Mouse (Mus musculus): ENCODE results near the gene Cfi. TPM values are rescaled to one million over a fixed set of nuclear protein-coding genes. Genes with fewer than 3 reads are reported as not detected.

Cfi gene
- polyA plus RNA-seq (2017; shearing (Covaris generic)): not detected

GRCm38 (mm10) chr3:129835388-129835934 is at the start of gene Cfi:
Cfi (plus strand) TSS chr3:129835884.

GRCm38 (mm10) chr3:129803765-129804164 is 31.9 kb upstream of the Cfi start, which contains the start of gene Lrit3:
Lrit3 (minus strand) TSS chr3:129804030.

GRCm38 (mm10) chr3:129822206-129822775 is 13.4 kb upstream of the Cfi start, which contains the start of gene Rrh:
Rrh (minus strand) TSS chr3:129822587.

GRCm38 (mm10) chr3:129831035-129831568 is 4.6 kb upstream of the Cfi start, which contains the start of gene Gar1:
Gar1 (minus strand) TSS chr3:129831396.

GRCm38 (mm10) chr3:129878405-129879021 is 42.8 kb downstream of the Cfi start, which contains the start of gene Pla2g12a:
Pla2g12a (plus strand) TSS chr3:129878606.

GRCm38 (mm10) chr3:129901271-129901809 is 65.7 kb downstream of the Cfi start, which contains the start of gene Casp6:
Casp6 (plus strand) TSS chr3:129901425.

Other genes starting within 250 kb of the Cfi start
- 4.4 TPM for gene Egf, start 80.6 kb upstream of the Cfi start, polyA plus RNA-seq (2017; shearing (Covaris generic))
- gene Lrit3, start 31.9 kb upstream of the Cfi start, polyA plus RNA-seq (2017; shearing (Covaris generic)): not detected
- gene Rrh, start 13.3 kb upstream of the Cfi start, polyA plus RNA-seq (2017; shearing (Covaris generic)): 0.35 TPM
- gene Gar1, start 4.5 kb upstream of the Cfi start, polyA plus RNA-seq (2017; shearing (Covaris generic)): 86.5 TPM
- gene Pla2g12a, start 42.7 kb downstream of the Cfi start, polyA plus RNA-seq (2017; shearing (Covaris generic)): 9.9 TPM
- gene Casp6, start 65.5 kb downstream of the Cfi start, polyA plus RNA-seq (2017; shearing (Covaris generic)): 25.0 TPM
- 16.6 TPM for gene Mcub, start 134.3 kb downstream of the Cfi start, polyA plus RNA-seq (2017; shearing (Covaris generic))
- gene Sec24b, start 225.7 kb downstream of the Cfi start, polyA plus RNA-seq (2017; shearing (Covaris generic)): 59.1 TPM